Mouse (Mus musculus): ENCODE measurements at regions not wholly inside any gene's neighbourhood (a gene's known extent, or its start where the extent isn't known, plus 50 kb on each side); places are given as distances from the start of the nearest gene placed in this dataset.

- DNase-seq (ENCODE audit: extremely low spot score in 1 of 2, low spot score in 2 of 2) = no peak
- no peak overlapping the region for H3K27ac ChIP-seq
- H3K4me3 ChIP-seq = no peak overlapping the region
- TF ChIP-seq CTCF (IDR thresholded peaks at IDR 0.05) = no peak
- intact Hi-C loops (cut with DNase I) = no loop called here
Measured at GRCm38 (mm10) chr13:107627073-107627472, 417.2 kb upstream of the Smim15 start.

GRCm38 (mm10) chr13:107626670-107627069 is 417.6 kb upstream of the Smim15 start:
- Histone ChIP-seq H3K27ac (no peak overlapping the region), H3K4me3 (no peak overlapping the region)
- intact Hi-C loops (cut with DNase I) = no loop called here
- no peak for TF ChIP-seq CTCF (IDR thresholded peaks at IDR 0.05)
- DNase-seq (ENCODE audit: extremely low spot score in 1 of 2, low spot score in 2 of 2) = no peak

GRCm38 (mm10) chr13:107621337-107621736 is 422.9 kb upstream of the Smim15 start:
- Histone ChIP-seq H3K4me3 (no peak overlapping the region), H3K27ac (no peak overlapping the region)
- no peak for TF ChIP-seq CTCF (IDR thresholded peaks at IDR 0.05)
- intact Hi-C loops (cut with DNase I) = no loop called here
- DNase-seq (ENCODE audit: extremely low spot score in 1 of 2, low spot score in 2 of 2) = no peak

GRCm38 (mm10) chr13:107620887-107621286 is 423.4 kb upstream of the Smim15 start:
- TF ChIP-seq CTCF (IDR thresholded peaks at IDR 0.05) = no peak
- H3K4me3 ChIP-seq = no peak overlapping the region
- intact Hi-C loops (cut with DNase I) = no loop called here
- no peak for DNase-seq (ENCODE audit: extremely low spot score in 1 of 2, low spot score in 2 of 2)
- H3K27ac ChIP-seq = no peak overlapping the region

GRCm38 (mm10) chr13:107620210-107620609 is 424.0 kb upstream of the Smim15 start:
- DNase-seq (ENCODE audit: extremely low spot score in 1 of 2, low spot score in 2 of 2) = no peak
- no peak for TF ChIP-seq CTCF (IDR thresholded peaks at IDR 0.05)
- no peak overlapping the region for H3K4me3 ChIP-seq
- no peak overlapping the region for H3K27ac ChIP-seq
- intact Hi-C loops (cut with DNase I) = no loop called here

GRCm38 (mm10) chr13:107619430-107619927 is 424.8 kb upstream of the Smim15 start:
- intact Hi-C loops (cut with DNase I) = no loop called here
- TF ChIP-seq CTCF (IDR thresholded peaks at IDR 0.05) = no peak
- Histone ChIP-seq H3K27ac (no peak overlapping the region), H3K4me3 (no peak overlapping the region)
- no peak for DNase-seq (ENCODE audit: extremely low spot score in 1 of 2, low spot score in 2 of 2)

- no peak for DNase-seq (ENCODE audit: extremely low spot score in 1 of 2, low spot score in 2 of 2)
- Histone ChIP-seq H3K4me3 (no peak overlapping the region), H3K27ac (no peak overlapping the region)
- TF ChIP-seq CTCF (IDR thresholded peaks at IDR 0.05) = no peak
- intact Hi-C loops (cut with DNase I) = no loop called here
Measured at GRCm38 (mm10) chr13:107618796-107619429, 425.3 kb upstream of the Smim15 start.

- intact Hi-C loops (cut with DNase I) = no loop called here
- H3K27ac ChIP-seq = no peak overlapping the region
Measured at GRCm38 (mm10) chr13:107618369-107618771, 425.9 kb upstream of the Smim15 start.

GRCm38 (mm10) chr13:107617582-107617981 is 426.7 kb upstream of the Smim15 start:
- no peak overlapping the region for H3K27ac ChIP-seq
- no peak for TF ChIP-seq CTCF (IDR thresholded peaks at IDR 0.05)
- intact Hi-C loops (cut with DNase I) = no loop called here
- no peak overlapping the region for H3K4me3 ChIP-seq
- DNase-seq (ENCODE audit: extremely low spot score in 1 of 2, low spot score in 2 of 2) = no peak

More at GRCm38 (mm10) chr13:107618369-107618771, 425.9 kb upstream of the Smim15 start:
- no peak overlapping the region for H3K4me3 ChIP-seq
- no peak for TF ChIP-seq CTCF (IDR thresholded peaks at IDR 0.05)
- no peak for DNase-seq (ENCODE audit: extremely low spot score in 1 of 2, low spot score in 2 of 2)

- H3K27ac ChIP-seq = no peak overlapping the region
- no peak overlapping the region for H3K4me3 ChIP-seq
- DNase-seq (ENCODE audit: extremely low spot score in 1 of 2, low spot score in 2 of 2) = no peak
- intact Hi-C loops (cut with DNase I) = no loop called here
- no peak; the same call in 1 of the 2 replicates for TF ChIP-seq CTCF (IDR thresholded peaks at IDR 0.05)
Measured at GRCm38 (mm10) chr13:107616775-107617174, 427.5 kb upstream of the Smim15 start.

- intact Hi-C loops (cut with DNase I) = no loop called here
- DNase-seq (ENCODE audit: extremely low spot score in 1 of 2, low spot score in 2 of 2) = no peak
- TF ChIP-seq CTCF (IDR thresholded peaks at IDR 0.05) = no peak
- H3K27ac ChIP-seq = no peak overlapping the region
- no peak overlapping the region for H3K4me3 ChIP-seq
Measured at GRCm38 (mm10) chr13:107608996-107609503, 435.2 kb upstream of the Smim15 start.

- Histone ChIP-seq H3K27ac (no peak overlapping the region), H3K4me3 (no peak overlapping the region)
- DNase-seq (ENCODE audit: extremely low spot score in 1 of 2, low spot score in 2 of 2) = no peak
- TF ChIP-seq CTCF (IDR thresholded peaks at IDR 0.05) = no peak
- intact Hi-C loops (cut with DNase I) = no loop called here
Measured at GRCm38 (mm10) chr13:107607294-107607693, 437.0 kb upstream of the Smim15 start.

GRCm38 (mm10) chr13:107602149-107602548 is 442.1 kb upstream of the Smim15 start:
- no peak overlapping the region for H3K27ac ChIP-seq
- H3K4me3 ChIP-seq = no peak overlapping the region
- DNase-seq (ENCODE audit: extremely low spot score in 1 of 2, low spot score in 2 of 2) = no peak
- no peak for TF ChIP-seq CTCF (IDR thresholded peaks at IDR 0.05)
- intact Hi-C loops (cut with DNase I) = no loop called here

Data from left cerebral cortex, adult 2 months (tissue).